Mouse (Mus musculus) ES-E14 (cell line): ENCODE measurements at regions not wholly inside any gene's neighbourhood (a gene's known extent, or its start where the extent isn't known, plus 50 kb on each side); places are given as distances from the start of the nearest gene placed in this dataset.

Experiments
- HCFC1 ChIP-seq: IDR thresholded peaks from 2 replicates; pipeline ENCODE4 v1.6.1; 2012; ENCODE audit warnings: low read length, inconsistent platforms, borderline replicate concordance; ENCODE audit not compliant: insufficient read depth
- MAFK ChIP-seq: IDR thresholded peaks from 2 replicates; pipeline ENCODE4 v1.6.1; 2014; ENCODE audit warnings: mild to moderate bottlenecking, low read depth, low read length, inconsistent platforms; ENCODE audit not compliant: insufficient read depth
- ZC3H11A ChIP-seq: IDR thresholded peaks from 2 replicates; pipeline ENCODE4 v1.6.1; 2012; ENCODE audit warnings: low read depth, mild to moderate bottlenecking, inconsistent platforms, low read length, borderline replicate concordance

DNA sequence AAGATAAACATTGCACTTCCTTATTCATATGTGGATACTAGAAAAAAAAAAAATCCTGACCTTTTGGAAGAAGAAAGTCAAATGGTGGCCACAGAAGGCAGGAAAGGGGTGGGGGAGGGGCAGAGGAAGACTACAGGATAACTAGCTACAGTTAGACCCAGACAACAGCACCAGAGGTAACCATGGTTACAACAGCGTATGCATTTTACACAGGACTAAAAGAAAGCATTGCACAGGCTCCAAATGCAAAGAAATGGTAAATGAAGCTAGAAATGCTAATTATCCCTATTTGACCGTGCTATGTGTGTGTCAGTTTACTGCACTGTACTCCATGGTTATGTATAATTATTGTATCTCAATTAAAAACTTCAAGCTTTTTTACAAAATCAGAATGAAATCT is 158.4 kb downstream of the Cartpt start:
- TF ChIP-seq MAFK (no peak), HCFC1 (no peak), ZC3H11A (no peak)
